Mouse (Mus musculus): ENCODE data around the gene Tspo. TPM values are rescaled to one million over a fixed set of nuclear protein-coding genes. Genes with fewer than 3 reads are reported as not detected.
A peak's percentile ranks its signal among the peaks of the same experiment; 100 is the strongest.

Gene Tspo
- total RNA-seq, 1 experiment from 2014 or later: 60.5 TPM

DNA sequence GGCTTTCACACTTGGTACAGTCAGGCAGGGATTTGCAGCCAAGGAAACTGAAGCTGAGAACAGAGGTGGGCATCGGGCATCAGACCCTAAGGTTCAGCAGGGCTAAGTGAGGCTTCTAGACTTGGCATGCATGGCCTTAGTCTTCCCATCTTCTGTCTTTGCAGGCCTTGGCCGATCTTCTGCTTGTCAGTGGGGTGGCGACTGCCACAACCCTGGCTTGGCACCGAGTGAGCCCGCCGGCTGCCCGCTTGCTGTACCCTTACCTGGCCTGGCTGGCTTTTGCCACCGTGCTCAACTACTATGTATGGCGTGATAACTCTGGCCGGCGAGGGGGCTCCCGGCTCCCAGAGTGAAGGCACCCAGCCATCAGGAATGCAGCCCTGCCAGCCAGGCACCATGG is 10.2 kb downstream of the Tspo start:
- no peak for ATAC-seq (ENCODE audit: extremely low read depth, insufficient number of reproducible peaks, low FRiP score, poor library complexity, severe bottlenecking)

- ATAC-seq (ENCODE audit: extremely low read depth, insufficient number of reproducible peaks, low FRiP score, poor library complexity, severe bottlenecking): no peak
These were observed 11.4 kb downstream of the Tspo start for GRCm38 (mm10) chr15:83574731-83575351.

DNA sequence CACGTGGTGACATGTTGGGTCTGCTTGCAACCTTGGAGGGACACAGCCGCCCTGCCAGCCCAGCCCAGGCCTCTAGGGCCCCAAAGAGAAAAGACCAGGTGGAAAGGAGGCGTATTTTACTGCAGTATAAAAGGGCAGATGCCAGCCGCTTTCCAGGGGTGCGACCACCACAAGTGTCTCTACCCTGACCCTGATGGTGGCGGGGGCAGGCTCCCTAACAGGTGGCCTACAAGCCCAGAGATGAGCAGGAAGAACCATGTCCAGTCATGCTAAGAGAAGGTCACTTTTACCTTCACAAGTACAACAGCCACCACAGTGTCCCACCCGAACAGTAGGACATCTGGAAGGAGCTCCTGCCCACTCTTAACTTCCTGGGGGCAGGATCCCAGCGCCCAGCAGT is 12.2 kb downstream of the Tspo start:
- no peak for ATAC-seq (ENCODE audit: extremely low read depth, insufficient number of reproducible peaks, low FRiP score, poor library complexity, severe bottlenecking)

GRCm38 (mm10) chr15:83576651-83577050 is 13.3 kb downstream of the Tspo start:
- ATAC-seq (ENCODE audit: extremely low read depth, insufficient number of reproducible peaks, low FRiP score, poor library complexity, severe bottlenecking): no peak

DNA sequence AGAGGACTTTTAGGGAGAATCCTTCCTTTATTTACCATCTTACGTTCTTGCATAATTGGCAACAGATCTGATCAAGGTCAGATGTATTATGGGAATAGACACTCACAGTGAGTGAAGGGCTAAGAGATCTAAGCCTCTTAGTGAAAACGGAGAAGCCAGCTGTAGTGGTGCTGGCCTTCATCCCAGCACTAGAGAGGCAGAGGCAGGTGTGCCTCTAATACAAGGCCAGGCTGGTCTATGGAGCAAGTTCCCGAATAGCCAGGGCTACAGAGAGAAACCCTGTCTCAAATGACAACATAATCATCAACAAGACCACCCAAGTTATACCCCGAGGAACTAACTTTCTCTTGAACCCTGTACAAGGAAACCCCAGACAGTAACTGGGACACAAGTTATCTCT is 19.5 kb downstream of the Tspo start:
- no peak for ATAC-seq (ENCODE audit: extremely low read depth, insufficient number of reproducible peaks, low FRiP score, poor library complexity, severe bottlenecking)

- peak; percentile 15; the same call in 1 of the 2 replicates for ATAC-seq (ENCODE audit: extremely low read depth, insufficient number of reproducible peaks, low FRiP score, poor library complexity, severe bottlenecking)
These were observed 20.2 kb downstream of the Tspo start for GRCm38 (mm10) chr15:83583419-83584156.

DNA sequence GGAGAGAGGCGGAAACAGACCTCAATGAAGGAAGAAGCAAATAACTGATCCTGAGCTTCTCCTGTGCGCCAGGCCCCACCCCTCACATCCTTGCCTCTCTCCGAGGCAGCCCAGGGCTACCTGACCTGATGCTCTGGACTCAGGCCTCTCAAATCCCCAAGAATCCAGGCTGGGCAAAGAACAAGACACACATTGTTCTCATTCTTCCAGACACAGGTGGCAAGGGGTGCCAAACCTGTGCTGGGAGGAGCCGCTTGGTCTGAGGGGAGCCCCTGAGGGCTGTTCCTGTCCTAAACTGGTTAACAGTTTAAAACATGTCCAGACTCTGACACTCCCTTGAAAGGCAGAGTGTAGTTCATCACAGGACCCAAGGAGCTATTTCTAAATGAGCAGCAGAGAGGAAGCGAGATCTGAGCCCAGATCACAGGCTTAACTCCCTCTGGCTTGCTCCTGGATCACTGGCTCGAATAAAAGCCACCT is 21.4 kb downstream of the Tspo start:
- no peak for ATAC-seq (ENCODE audit: extremely low read depth, insufficient number of reproducible peaks, low FRiP score, poor library complexity, severe bottlenecking)

GRCm38 (mm10) chr15:83590841-83591240 is 27.4 kb downstream of the Tspo start:
- ATAC-seq (ENCODE audit: extremely low read depth, insufficient number of reproducible peaks, low FRiP score, poor library complexity, severe bottlenecking): no peak

GRCm38 (mm10) chr15:83591758-83592157 is 28.4 kb downstream of the Tspo start:
- no peak for ATAC-seq (ENCODE audit: extremely low read depth, insufficient number of reproducible peaks, low FRiP score, poor library complexity, severe bottlenecking)

DNA sequence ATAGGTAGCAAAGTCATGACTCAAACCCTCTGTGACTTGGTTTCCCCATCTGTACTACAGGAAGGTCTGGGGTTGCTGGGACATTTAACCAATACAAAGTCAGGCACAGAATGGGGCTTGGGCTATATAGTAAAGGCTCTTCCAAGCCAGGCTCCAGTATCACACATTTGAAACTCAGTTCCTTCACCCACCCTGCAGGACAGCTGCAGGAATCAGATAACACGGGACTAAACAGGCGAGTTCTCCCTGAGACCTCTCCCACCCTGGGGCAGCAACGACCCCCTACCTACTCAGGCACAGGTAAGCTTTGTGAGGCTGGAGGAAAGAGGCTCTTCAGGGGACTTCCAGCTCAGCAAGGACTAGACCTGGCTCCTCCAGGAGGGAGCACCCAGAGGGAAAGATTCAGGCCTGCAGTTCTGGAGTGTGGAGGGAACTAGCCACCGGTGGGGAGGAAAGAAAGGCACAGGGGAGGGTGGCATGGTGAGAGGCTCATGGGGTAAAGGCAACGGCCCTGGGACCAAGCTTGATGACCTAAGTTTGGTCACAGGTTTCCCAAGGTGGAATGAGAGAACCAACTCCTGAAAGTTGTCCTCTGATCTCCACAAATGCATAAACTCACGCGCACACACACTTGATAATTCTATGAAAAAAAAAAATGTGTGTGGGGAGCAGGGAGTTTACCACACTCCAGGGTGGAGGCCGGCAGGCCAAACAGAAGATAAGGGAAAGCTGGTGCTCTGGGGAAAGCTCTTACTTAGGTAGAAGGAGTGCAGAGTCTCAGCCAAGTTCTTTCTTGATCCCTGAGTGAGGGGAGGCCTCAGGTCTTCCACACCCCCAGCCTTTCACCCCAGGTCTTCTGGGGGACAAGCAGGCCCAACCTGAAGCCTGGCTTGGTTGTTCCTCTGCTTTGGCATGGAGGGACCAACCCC is 29.1 kb downstream of the Tspo start:
- ATAC-seq (ENCODE audit: extremely low read depth, insufficient number of reproducible peaks, low FRiP score, poor library complexity, severe bottlenecking): no peak

- no peak for ATAC-seq (ENCODE audit: extremely low read depth, insufficient number of reproducible peaks, low FRiP score, poor library complexity, severe bottlenecking)
These were observed 29.8 kb downstream of the Tspo start for GRCm38 (mm10) chr15:83593189-83593585.

GRCm38 (mm10) chr15:83593702-83594512 is 30.5 kb downstream of the Tspo start:
- no peak for ATAC-seq (ENCODE audit: extremely low read depth, insufficient number of reproducible peaks, low FRiP score, poor library complexity, severe bottlenecking)

- ATAC-seq (ENCODE audit: extremely low read depth, insufficient number of reproducible peaks, low FRiP score, poor library complexity, severe bottlenecking): no peak
These were observed 31.3 kb downstream of the Tspo start, which contains the start of gene Ttll12 for GRCm38 (mm10) chr15:83594513-83595363. Gene Ttll12 (minus strand): TSS chr15:83595157.

DNA sequence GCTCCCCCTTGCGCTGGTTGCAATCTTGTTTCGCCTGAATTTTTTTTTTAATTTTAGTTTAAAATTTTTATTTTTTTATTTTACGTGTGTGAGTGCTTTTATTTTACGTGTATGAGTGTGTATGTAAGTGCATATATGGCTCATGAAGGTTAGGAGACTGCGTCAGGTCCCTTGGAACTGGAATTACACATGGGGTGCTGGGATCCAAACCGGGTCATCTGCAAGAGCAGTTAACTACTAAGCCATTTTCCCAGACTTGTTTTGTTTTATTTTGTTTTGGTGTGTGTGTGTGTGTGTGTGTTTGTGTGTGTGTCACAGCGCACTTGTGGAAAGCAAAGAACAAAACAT is 31.9 kb downstream of the Tspo start:
- no peak for ATAC-seq (ENCODE audit: extremely low read depth, insufficient number of reproducible peaks, low FRiP score, poor library complexity, severe bottlenecking)

GRCm38 (mm10) chr15:83596833-83597232 is 33.4 kb downstream of the Tspo start:
- ATAC-seq (ENCODE audit: extremely low read depth, insufficient number of reproducible peaks, low FRiP score, poor library complexity, severe bottlenecking): no peak

DNA sequence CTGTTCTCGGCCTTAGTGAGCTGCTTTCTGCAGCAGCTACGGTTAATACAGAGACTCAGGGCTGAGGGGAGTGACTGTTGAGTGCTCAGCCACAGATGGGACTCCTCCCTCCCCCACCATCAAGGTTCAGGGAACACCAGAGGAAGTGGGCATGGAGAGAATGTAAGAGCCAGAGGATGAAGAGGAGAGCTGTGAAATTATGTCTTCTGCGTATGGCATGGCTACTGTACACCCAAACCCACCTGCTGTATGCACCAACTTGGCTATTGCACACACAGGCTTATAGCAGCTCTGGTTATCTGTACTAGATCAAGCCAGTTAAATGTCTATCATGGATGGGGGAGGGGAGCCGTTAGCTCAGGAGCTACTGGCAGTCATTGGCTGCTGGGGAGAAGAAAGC is 37.8 kb downstream of the Tspo start:
- ATAC-seq (ENCODE audit: extremely low read depth, insufficient number of reproducible peaks, low FRiP score, poor library complexity, severe bottlenecking): no peak

DNA sequence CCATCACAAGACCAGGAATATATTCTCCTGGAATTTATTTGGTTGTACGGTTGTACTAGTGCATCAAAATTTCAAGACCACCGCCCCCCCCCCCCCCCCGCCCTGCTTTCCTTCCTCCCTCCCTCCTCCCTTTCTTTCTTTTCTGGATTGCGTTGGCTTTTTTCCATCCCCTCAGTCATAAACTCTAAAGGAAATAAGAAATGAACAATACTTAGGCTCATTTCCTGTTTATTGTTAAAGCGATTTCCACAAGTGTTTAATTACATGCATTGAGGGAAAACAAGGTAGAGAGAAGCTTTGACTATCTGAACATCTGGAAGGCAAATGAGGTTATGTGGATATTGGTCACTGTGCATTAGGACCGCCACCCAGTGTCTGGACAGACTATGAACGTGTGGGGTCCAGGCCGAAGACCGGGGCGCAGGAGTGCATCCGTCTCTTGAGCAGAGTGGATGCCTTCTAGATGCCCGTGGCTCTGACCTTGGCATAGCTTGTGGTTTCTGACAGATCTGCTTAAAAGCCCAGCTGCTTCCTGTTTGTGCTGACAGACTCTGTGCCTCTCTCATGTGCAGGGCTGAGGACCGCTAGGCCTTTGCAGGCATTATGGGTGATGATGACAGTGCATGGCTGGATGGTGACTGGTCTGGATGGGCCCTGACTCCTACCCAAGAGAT is 39.1 kb downstream of the Tspo start:
- peak; percentile 84 for ATAC-seq (ENCODE audit: extremely low read depth, insufficient number of reproducible peaks, low FRiP score, poor library complexity, severe bottlenecking)
